Mouse (Mus musculus): ENCODE measurements around the gene Dysf. TPM values are rescaled to one million over a fixed set of nuclear protein-coding genes. Genes with fewer than 3 reads are reported as not detected.

Gene Dysf
- polyA plus RNA-seq, 1 experiment from 2014 or later: 13.2 TPM

DNA sequence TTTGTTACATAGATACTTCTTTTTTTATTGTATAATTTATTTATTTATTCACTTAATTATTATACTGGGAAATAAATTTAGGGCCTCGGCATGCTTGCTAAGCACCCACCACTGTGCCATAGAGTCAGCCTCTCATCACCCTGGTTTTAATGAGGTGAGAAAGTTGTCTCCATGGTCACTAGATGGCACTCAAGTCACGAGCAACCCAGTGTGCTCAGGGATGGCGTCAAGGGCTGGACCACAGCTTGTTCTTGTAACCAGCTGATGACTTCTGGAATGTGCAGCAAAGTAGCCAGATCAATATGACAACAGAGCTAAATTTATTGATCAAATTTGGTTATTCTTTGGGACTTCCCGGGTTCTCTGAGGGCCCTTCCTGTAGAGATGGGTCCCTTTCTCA, 85.1 kb downstream of the Dysf start:
- no peak; the same call in 1 of the 2 replicates for ATAC-seq (replicated peaks; ENCODE audit: extremely low read depth, insufficient read depth, low FRiP score)
- whole genome bisulfite sequencing: 28% methylated on average over 4 of the region's 4 CpGs
- H3K4me3 ChIP-seq (ENCODE audit: low read length): no peak overlapping the region
- H3K27ac ChIP-seq (ENCODE audit: low read length): no peak overlapping the region
- H3K36me3 ChIP-seq (ENCODE audit: control insufficient read depth, insufficient read depth): peaks cover 14% of the 10 kb centered on the region
- no peak overlapping the region for H3K4me2 ChIP-seq (ENCODE audit: low read depth, low read length)
- H3K9me3 ChIP-seq (replicated peaks; ENCODE audit: control insufficient read depth, low read length): 0 out of 2 replicates have a peak, but pooled peaks cover 3% of the 10 kb centered on the region
- no peaks in the 10 kb centered on the region; the same call in 1 of the 2 replicates for H3K4me1 ChIP-seq (ENCODE audit: control insufficient read depth, insufficient read depth, low read length)
- H3K27me3 ChIP-seq (ENCODE audit: control insufficient read depth, insufficient read depth, low read length): no peaks in the 10 kb centered on the region
- no peak overlapping the region for H3K9ac ChIP-seq (ENCODE audit: low read length)

- 91% methylated on average over 9 of the region's 9 CpGs for WGBS
- Histone ChIP-seq H3K27ac (ENCODE audit: low read length) (no peak overlapping the region), H3K9me3 (replicated peaks; ENCODE audit: control insufficient read depth, low read length) (0 out of 2 replicates have a peak, but pooled peaks cover 3% of the 10 kb centered on the region), H3K4me3 (ENCODE audit: low read length) (no peak overlapping the region), H3K4me1 (ENCODE audit: control insufficient read depth, insufficient read depth, low read length) (no peaks in the 10 kb centered on the region; the same call in 1 of the 2 replicates), H3K27me3 (ENCODE audit: control insufficient read depth, insufficient read depth, low read length) (no peaks in the 10 kb centered on the region), H3K9ac (ENCODE audit: low read length) (no peak overlapping the region), H3K36me3 (ENCODE audit: control insufficient read depth, insufficient read depth) (peaks cover 8% of the 10 kb centered on the region), H3K4me2 (ENCODE audit: low read depth, low read length) (no peak overlapping the region)
- ATAC-seq (replicated peaks; ENCODE audit: extremely low read depth, insufficient read depth, low FRiP score): no peak
Measured at GRCm38 (mm10) chr6:84094536-84094935, 86.1 kb downstream of the Dysf start.

DNA sequence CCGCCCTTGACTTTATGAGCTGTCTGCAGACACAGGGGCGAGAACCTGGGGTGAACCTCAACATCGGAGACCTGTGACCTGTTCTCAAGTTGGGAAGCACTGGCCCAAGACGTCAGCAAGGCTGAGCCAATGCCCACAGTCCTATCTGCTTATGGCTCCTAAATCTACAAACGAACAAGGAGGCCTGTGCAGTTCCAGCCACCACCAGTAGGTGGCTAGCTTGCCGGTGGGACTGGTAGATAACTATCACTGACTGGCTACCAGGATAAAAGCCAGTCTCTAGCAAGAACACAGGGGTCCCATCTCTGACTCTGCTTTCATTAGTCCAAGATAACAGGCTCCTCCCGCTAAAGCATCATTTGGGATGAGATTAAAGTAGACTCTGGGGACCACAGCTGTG, 86.6 kb downstream of the Dysf start:
- Histone ChIP-seq H3K27ac (ENCODE audit: low read length) (no peak overlapping the region), H3K4me2 (ENCODE audit: low read depth, low read length) (no peak overlapping the region)
- 31% methylated on average over 7 of the region's 7 CpGs for WGBS

GRCm38 (mm10) chr6:84095882-84096281, 87.5 kb downstream of the Dysf start:
- H3K27ac ChIP-seq (ENCODE audit: low read length): no peak overlapping the region
- no peak overlapping the region for H3K9ac ChIP-seq (ENCODE audit: low read length)
- H3K9me3 ChIP-seq (replicated peaks; ENCODE audit: control insufficient read depth, low read length): 0 out of 2 replicates have a peak, but pooled peaks cover 1% of the 10 kb centered on the region
- H3K4me2 ChIP-seq (ENCODE audit: low read depth, low read length): no peak overlapping the region
- peaks cover 5% of the 10 kb centered on the region for H3K36me3 ChIP-seq (ENCODE audit: control insufficient read depth, insufficient read depth)
- H3K27me3 ChIP-seq (ENCODE audit: control insufficient read depth, insufficient read depth, low read length): no peaks in the 10 kb centered on the region
- H3K4me3 ChIP-seq (ENCODE audit: low read length): no peak overlapping the region
- peak; percentile 45; the same call in 1 of the 2 replicates for ATAC-seq (replicated peaks; ENCODE audit: extremely low read depth, insufficient read depth, low FRiP score)
- H3K4me1 ChIP-seq (ENCODE audit: control insufficient read depth, insufficient read depth, low read length): no peaks in the 10 kb centered on the region; the same call in 1 of the 2 replicates
- 18% methylated on average over 7 of the region's 7 CpGs for WGBS

More for the DNA sequence above, 86.6 kb downstream of the Dysf start:
- Histone ChIP-seq H3K9me3 (replicated peaks; ENCODE audit: control insufficient read depth, low read length) (0 out of 2 replicates have a peak, but pooled peaks cover 3% of the 10 kb centered on the region), H3K27me3 (ENCODE audit: control insufficient read depth, insufficient read depth, low read length) (no peaks in the 10 kb centered on the region), H3K4me3 (ENCODE audit: low read length) (no peak overlapping the region), H3K4me1 (ENCODE audit: control insufficient read depth, insufficient read depth, low read length) (no peaks in the 10 kb centered on the region; the same call in 1 of the 2 replicates), H3K9ac (ENCODE audit: low read length) (no peak overlapping the region), H3K36me3 (ENCODE audit: control insufficient read depth, insufficient read depth) (peaks cover 5% of the 10 kb centered on the region)
- ATAC-seq (replicated peaks; ENCODE audit: extremely low read depth, insufficient read depth, low FRiP score): no peak

DNA sequence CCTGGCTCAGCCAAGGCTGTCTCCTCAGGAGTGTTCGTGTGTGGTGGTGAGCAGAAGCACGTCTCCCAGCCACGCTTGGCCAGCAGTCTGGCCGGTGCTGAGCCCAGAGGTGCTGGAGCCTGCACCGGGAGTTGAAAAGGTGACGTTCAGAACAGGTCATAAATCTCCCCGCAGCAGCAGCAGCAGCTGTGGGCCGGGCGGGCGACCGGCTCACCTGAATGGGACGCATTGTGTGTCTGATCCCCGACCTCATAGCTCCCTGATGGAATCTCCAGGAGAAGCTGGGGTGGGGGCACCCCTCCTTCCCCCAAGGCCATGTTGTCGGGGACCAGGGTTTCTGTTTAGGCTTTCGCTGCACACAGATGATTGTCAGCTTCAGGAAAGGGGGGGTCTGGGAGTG, 93.6 kb downstream of the Dysf start:
- H3K27ac ChIP-seq (ENCODE audit: low read length): no peak overlapping the region
- H3K4me2 ChIP-seq (ENCODE audit: low read depth, low read length): no peak overlapping the region
- no peak overlapping the region for H3K9ac ChIP-seq (ENCODE audit: low read length)
- peaks cover 5% of the 10 kb centered on the region; the same call in 1 of the 2 replicates for H3K27me3 ChIP-seq (ENCODE audit: control insufficient read depth, insufficient read depth, low read length)
- no peak overlapping the region for H3K4me3 ChIP-seq (ENCODE audit: low read length)
- no peak for ATAC-seq (replicated peaks; ENCODE audit: extremely low read depth, insufficient read depth, low FRiP score)
- peaks cover 3% of the 10 kb centered on the region for H3K4me1 ChIP-seq (ENCODE audit: control insufficient read depth, insufficient read depth, low read length)
- no peaks in the 10 kb centered on the region for H3K9me3 ChIP-seq (replicated peaks; ENCODE audit: control insufficient read depth, low read length)
- H3K36me3 ChIP-seq (ENCODE audit: control insufficient read depth, insufficient read depth): peaks cover 5% of the 10 kb centered on the region; the same call in 1 of the 2 replicates
- WGBS: 66% methylated on average over 15 of the region's 15 CpGs

DNA sequence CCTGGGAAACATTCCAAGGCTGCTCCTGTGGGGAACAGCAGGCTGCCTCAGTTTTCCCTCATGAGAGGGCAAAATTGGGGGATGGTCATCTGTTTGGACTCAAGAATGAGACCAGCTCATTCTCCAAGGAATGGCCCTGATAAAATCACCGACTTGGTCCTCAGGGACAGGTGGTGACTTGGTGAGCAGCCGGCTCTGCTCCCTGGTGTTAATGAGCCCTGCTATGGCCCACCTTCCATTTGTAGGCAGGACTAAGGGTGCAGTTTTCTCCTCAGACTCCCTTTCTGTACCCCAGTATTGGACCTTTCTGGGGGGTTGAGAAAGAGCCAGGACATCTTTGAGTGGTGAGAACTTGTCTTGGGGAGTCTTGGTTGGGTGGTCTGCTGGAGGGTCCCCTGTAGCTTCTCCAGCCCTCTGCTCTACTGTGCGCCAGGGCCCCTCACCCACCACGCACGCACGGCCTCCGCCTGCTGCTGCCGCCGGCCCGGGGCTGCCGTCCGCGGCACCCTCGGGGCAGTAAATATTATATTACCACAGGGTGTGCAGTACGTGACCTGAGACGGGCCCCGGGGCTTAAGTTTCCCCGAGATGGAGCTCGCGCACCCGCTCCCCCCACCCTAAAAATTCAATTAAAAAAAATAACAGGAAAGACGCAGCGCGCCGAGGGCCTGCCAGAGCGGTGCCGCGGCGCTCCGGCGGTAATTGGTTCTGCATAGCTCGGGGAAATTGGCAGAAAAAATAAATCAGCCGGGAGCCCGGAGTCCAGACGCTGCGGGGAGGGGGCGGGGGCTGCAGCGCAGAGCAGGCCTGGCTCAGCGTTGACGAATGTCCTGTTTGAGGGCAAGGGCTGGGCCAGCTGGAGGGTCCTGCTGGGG, 97.0 kb downstream of the Dysf start:
- WGBS: 9% methylated on average over 40 of the region's 40 CpGs
- Histone ChIP-seq H3K27ac (ENCODE audit: low read length) (no peak overlapping the region), H3K4me2 (ENCODE audit: low read depth, low read length) (peak overlapping the region; percentile 65), H3K36me3 (ENCODE audit: control insufficient read depth, insufficient read depth) (peaks cover 4% of the 10 kb centered on the region; the same call in 1 of the 2 replicates), H3K27me3 (ENCODE audit: control insufficient read depth, insufficient read depth, low read length) (peaks cover 7% of the 10 kb centered on the region; the same call in 1 of the 2 replicates), H3K4me1 (ENCODE audit: control insufficient read depth, insufficient read depth, low read length) (peaks cover 4% of the 10 kb centered on the region), H3K9ac (ENCODE audit: low read length) (peak overlapping the region; percentile 61), H3K9me3 (replicated peaks; ENCODE audit: control insufficient read depth, low read length) (no peaks in the 10 kb centered on the region), H3K4me3 (ENCODE audit: low read length) (peak overlapping the region; percentile 43)
- peak; percentile 25; the same call in 1 of the 2 replicates for ATAC-seq (replicated peaks; ENCODE audit: extremely low read depth, insufficient read depth, low FRiP score)

GRCm38 (mm10) chr6:84106082-84106481, 97.7 kb downstream of the Dysf start:
- WGBS: 41% methylated on average over 12 of the region's 12 CpGs

GRCm38 (mm10) chr6:84110377-84110776, 102.0 kb downstream of the Dysf start:
- Histone ChIP-seq H3K4me1 (ENCODE audit: control insufficient read depth, insufficient read depth, low read length) (peaks cover 11% of the 10 kb centered on the region), H3K9me3 (replicated peaks; ENCODE audit: control insufficient read depth, low read length) (no peaks in the 10 kb centered on the region), H3K27ac (ENCODE audit: low read length) (no peak overlapping the region; the same call in 1 of the 2 replicates), H3K4me3 (ENCODE audit: low read length) (no peak overlapping the region), H3K27me3 (ENCODE audit: control insufficient read depth, insufficient read depth, low read length) (peaks cover 2% of the 10 kb centered on the region; the same call in 1 of the 2 replicates), H3K36me3 (ENCODE audit: control insufficient read depth, insufficient read depth) (0 out of 2 replicates have a peak, but pooled peaks cover 2% of the 10 kb centered on the region), H3K4me2 (ENCODE audit: low read depth, low read length) (no peak overlapping the region), H3K9ac (ENCODE audit: low read length) (no peak overlapping the region)
- 52% methylated on average over 6 of the region's 6 CpGs for WGBS
- ATAC-seq (replicated peaks; ENCODE audit: extremely low read depth, insufficient read depth, low FRiP score): no peak

More at GRCm38 (mm10) chr6:84106082-84106481, 97.7 kb downstream of the Dysf start:
- H3K4me2 ChIP-seq (ENCODE audit: low read depth, low read length): peak overlapping the region; percentile 65
- peaks cover 7% of the 10 kb centered on the region; the same call in 1 of the 2 replicates for H3K27me3 ChIP-seq (ENCODE audit: control insufficient read depth, insufficient read depth, low read length)
- ATAC-seq (replicated peaks; ENCODE audit: extremely low read depth, insufficient read depth, low FRiP score): no peak
- peaks cover 4% of the 10 kb centered on the region; the same call in 1 of the 2 replicates for H3K36me3 ChIP-seq (ENCODE audit: control insufficient read depth, insufficient read depth)
- H3K9me3 ChIP-seq (replicated peaks; ENCODE audit: control insufficient read depth, low read length): no peaks in the 10 kb centered on the region
- no peak overlapping the region; the same call in 1 of the 2 replicates for H3K9ac ChIP-seq (ENCODE audit: low read length)
- H3K4me3 ChIP-seq (ENCODE audit: low read length): peak overlapping the region; percentile 43
- no peak overlapping the region for H3K27ac ChIP-seq (ENCODE audit: low read length)
- H3K4me1 ChIP-seq (ENCODE audit: control insufficient read depth, insufficient read depth, low read length): peaks cover 10% of the 10 kb centered on the region

- peaks cover 11% of the 10 kb centered on the region for H3K4me1 ChIP-seq (ENCODE audit: control insufficient read depth, insufficient read depth, low read length)
- 46% methylated on average over 11 of the region's 11 CpGs for WGBS
- peaks cover 2% of the 10 kb centered on the region; the same call in 1 of the 2 replicates for H3K27me3 ChIP-seq (ENCODE audit: control insufficient read depth, insufficient read depth, low read length)
- H3K4me3 ChIP-seq (ENCODE audit: low read length): no peak overlapping the region
- 0 out of 2 replicates have a peak, but pooled peaks cover 2% of the 10 kb centered on the region for H3K36me3 ChIP-seq (ENCODE audit: control insufficient read depth, insufficient read depth)
- ATAC-seq (replicated peaks; ENCODE audit: extremely low read depth, insufficient read depth, low FRiP score): no peak
- no peak overlapping the region; the same call in 1 of the 2 replicates for H3K27ac ChIP-seq (ENCODE audit: low read length)
- no peaks in the 10 kb centered on the region for H3K9me3 ChIP-seq (replicated peaks; ENCODE audit: control insufficient read depth, low read length)
- peak overlapping the region; percentile 41 for H3K4me2 ChIP-seq (ENCODE audit: low read depth, low read length)
- H3K9ac ChIP-seq (ENCODE audit: low read length): no peak overlapping the region
Measured at GRCm38 (mm10) chr6:84111106-84111505, 102.7 kb downstream of the Dysf start.
